Mouse (Mus musculus): ENCODE data around the gene Gm4305. TPM values are rescaled to one million over a fixed set of nuclear protein-coding genes. Genes with fewer than 3 reads are reported as not detected.

Gm4305 gene
- polyA plus RNA-seq (2017; shearing (Covaris generic)), result not detected

DNA sequence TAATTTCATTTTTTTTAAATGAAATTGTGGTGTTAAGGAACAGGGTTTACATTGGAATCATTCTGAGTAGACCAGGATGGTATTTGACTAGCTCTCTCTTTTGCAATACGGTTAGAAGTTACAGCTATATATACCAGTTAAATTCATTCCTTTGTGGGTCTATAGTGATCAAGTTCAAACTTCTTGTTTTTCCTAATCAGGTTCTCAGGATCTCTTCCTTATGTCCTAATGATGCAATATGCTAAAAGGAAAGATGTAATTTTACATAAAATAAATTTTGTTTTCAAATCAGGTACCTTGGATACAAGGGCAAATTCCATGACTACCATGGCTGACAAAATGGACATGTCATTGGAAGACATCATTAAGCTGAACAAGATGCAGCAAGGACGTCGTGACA lies at the start of gene Gm4305:
TSS of gene Gm4305 (plus strand) at position 301 of the 400 bp plus-strand sequence.

DNA sequence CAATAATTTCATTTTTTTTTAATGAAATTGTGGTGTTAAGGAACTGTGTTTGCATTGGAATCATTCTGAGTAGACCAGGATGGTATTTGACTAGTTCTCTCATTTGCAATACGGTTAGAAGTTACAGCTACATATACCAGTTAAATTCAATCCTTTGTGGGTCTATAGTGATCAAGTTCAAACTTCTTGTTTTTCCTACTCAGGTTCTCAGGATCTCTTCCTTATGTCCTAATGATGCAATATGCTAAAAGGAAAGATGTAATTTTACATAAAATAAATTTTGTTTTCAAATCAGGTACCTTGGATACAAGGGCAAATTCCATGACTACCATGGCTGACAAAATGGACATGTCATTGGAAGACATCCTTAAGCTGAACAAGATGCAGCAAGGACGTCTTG lies 15.5 kb upstream of the Gm4305 start, which contains the start of gene Gm4301:
TSS of gene Gm4301 (plus strand) at position 301 of the 400 bp plus-strand sequence.

DNA sequence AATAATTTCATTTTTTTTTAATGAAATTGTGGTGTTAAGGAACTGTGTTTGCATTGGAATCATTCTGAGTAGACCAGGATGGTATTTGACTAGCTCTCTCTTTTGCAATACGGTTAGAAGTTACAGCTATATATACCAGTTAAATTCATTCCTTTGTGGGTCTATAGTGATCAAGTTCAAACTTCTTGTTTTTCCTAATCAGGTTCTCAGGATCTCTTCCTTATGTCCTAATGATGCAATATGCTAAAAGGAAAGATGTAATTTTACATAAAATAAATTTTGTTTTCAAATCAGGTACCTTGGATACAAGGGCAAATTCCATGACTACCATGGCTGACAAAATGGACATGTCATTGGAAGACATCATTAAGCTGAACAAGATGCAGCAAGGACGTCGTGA lies 10.4 kb upstream of the Gm4305 start, which contains the start of gene Gm4302:
TSS of gene Gm4302 (plus strand) at position 301 of the 400 bp plus-strand sequence.

DNA sequence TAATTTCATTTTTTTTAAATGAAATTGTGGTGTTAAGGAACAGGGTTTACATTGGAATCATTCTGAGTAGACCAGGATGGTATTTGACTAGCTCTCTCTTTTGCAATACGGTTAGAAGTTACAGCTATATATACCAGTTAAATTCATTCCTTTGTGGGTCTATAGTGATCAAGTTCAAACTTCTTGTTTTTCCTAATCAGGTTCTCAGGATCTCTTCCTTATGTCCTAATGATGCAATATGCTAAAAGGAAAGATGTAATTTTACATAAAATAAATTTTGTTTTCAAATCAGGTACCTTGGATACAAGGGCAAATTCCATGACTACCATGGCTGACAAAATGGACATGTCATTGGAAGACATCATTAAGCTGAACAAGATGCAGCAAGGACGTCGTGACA lies 5.2 kb upstream of the Gm4305 start, which contains the start of gene Gm4303:
TSS of gene Gm4303 (plus strand) at position 301 of the 400 bp plus-strand sequence.

DNA sequence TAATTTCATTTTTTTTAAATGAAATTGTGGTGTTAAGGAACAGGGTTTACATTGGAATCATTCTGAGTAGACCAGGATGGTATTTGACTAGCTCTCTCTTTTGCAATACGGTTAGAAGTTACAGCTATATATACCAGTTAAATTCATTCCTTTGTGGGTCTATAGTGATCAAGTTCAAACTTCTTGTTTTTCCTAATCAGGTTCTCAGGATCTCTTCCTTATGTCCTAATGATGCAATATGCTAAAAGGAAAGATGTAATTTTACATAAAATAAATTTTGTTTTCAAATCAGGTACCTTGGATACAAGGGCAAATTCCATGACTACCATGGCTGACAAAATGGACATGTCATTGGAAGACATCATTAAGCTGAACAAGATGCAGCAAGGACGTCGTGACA lies 10.1 kb downstream of the Gm4305 start, which contains the start of gene Gm4307:
TSS of gene Gm4307 (plus strand) at position 301 of the 400 bp plus-strand sequence.

DNA sequence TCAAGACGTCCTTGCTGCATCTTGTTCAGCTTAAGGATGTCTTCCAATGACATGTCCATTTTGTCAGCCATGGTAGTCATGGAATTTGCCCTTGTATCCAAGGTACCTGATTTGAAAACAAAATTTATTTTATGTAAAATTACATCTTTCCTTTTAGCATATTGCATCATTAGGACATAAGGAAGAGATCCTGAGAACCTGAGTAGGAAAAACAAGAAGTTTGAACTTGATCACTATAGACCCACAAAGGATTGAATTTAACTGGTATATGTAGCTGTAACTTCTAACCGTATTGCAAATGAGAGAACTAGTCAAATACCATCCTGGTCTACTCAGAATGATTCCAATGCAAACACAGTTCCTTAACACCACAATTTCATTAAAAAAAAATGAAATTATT lies 31.6 kb downstream of the Gm4305 start, which contains the start of gene Gm4312:
TSS of gene Gm4312 (minus strand) at position 101 of the 400 bp plus-strand sequence.

Other genes with a start within 250 kb of the Gm4305 start
- not detected for gene Gm4301, start 15.4 kb upstream of the Gm4305 start, polyA plus RNA-seq (2017; shearing (Covaris generic))
- not detected for gene Gm4302, start 10.3 kb upstream of the Gm4305 start, polyA plus RNA-seq (2017; shearing (Covaris generic))
- gene Gm4303, start 5.1 kb upstream of the Gm4305 start, polyA plus RNA-seq (2017; shearing (Covaris generic)), result not detected
- gene Gm4307, start 10.2 kb downstream of the Gm4305 start, polyA plus RNA-seq (2017; shearing (Covaris generic)), result not detected
- gene Gm4312, start 31.5 kb downstream of the Gm4305 start, polyA plus RNA-seq (2017; shearing (Covaris generic)), result not detected
- gene Tmtc3, start 136.3 kb downstream of the Gm4305 start, polyA plus RNA-seq (2017; shearing (Covaris generic)), result 1.3 TPM
- 3.8 TPM for gene Cep290, start 136.5 kb downstream of the Gm4305 start, polyA plus RNA-seq (2017; shearing (Covaris generic))
- 6.5 TPM for gene 4930430F08Rik, start 239.3 kb downstream of the Gm4305 start, polyA plus RNA-seq (2017; shearing (Covaris generic))
- gene 1700017N19Rik, start 239.4 kb downstream of the Gm4305 start, polyA plus RNA-seq (2017; shearing (Covaris generic)), result not detected

Data from effector memory CD4-positive, alpha-beta T cell, adult 5 months (primary cell).